Mouse (Mus musculus) megakaryocyte, embryonic 14.5 days (primary cell): ENCODE measurements around the gene Pdzrn3. TPM values are rescaled to one million over a fixed set of nuclear protein-coding genes. Genes with fewer than 3 reads are reported as not detected.

ENCODE experiments used
- H3K27me3 ChIP-seq: replicated peaks from 2 replicates; pipeline ENCODE3; 2012; ENCODE audit warnings: inconsistent platforms
- H3K36me3 ChIP-seq: replicated peaks from 2 replicates; pipeline ENCODE3; 2012; ENCODE audit warnings: low read length, inconsistent platforms, mixed read lengths
- H3K4me1 ChIP-seq: 2 replicates; pipeline ENCODE4 v1.6.1; 2012; ENCODE audit warnings: inconsistent platforms
- H3K4me3 ChIP-seq: replicated peaks from 2 replicates; pipeline ENCODE3; 2012; ENCODE audit warnings: moderate library complexity, mild to moderate bottlenecking, inconsistent platforms
- H3K9me3 ChIP-seq: 2 replicates; pipeline ENCODE4 v1.6.1; 2012; ENCODE audit warnings: inconsistent platforms
- FLI1 ChIP-seq: IDR thresholded peaks from 2 replicates; pipeline ENCODE4 v1.6.1; 2012; ENCODE audit warnings: low read length, inconsistent platforms, mixed read lengths
- GATA1 ChIP-seq: IDR thresholded peaks from 3 replicates; pipeline ENCODE4 v1.6.1; 2012; ENCODE audit warnings: mixed read lengths, low read length, inconsistent platforms, borderline replicate concordance
- polyA plus RNA-seq: library from polyadenylated mRNA; stranded (reverse); fragments of >175 nt; gene quantifications from 2 replicates; pipeline ENCODE4 v1.2.3, GENCODE M21; 2012; ENCODE audit warnings: low replicate concordance; ENCODE audit not compliant: insufficient read depth

Gene Pdzrn3
- polyA plus RNA-seq, 1 experiment, result not detected

DNA sequence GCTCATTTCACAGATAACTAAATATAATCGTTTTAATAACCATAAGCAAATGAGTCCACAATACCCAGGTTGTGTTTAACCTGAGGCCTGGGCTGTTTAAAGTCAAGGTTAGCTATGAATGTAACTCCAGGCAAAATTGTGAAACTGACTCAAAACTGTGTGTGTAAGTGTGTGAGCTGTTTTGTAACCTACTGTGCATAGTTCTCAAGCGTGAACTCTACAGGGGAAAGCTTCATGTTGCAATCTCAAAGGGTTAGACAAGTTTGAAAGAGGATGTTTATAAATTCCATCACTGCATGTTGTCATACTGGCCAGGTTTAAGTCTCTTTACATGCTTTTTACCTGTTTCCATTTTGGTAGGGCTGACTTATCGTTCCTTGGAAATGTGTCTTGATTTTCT is 158.7 kb downstream of the Pdzrn3 start:
- H3K4me1 ChIP-seq, result no peaks in the 10 kb centered on the region
- no peaks in the 10 kb centered on the region for H3K9me3 ChIP-seq
- H3K36me3 ChIP-seq, result no peaks in the 10 kb centered on the region
- H3K4me3 ChIP-seq, result no peak overlapping the region
- no peaks in the 10 kb centered on the region for H3K27me3 ChIP-seq
- TF ChIP-seq FLI1 (no peak), GATA1 (no peak)

DNA sequence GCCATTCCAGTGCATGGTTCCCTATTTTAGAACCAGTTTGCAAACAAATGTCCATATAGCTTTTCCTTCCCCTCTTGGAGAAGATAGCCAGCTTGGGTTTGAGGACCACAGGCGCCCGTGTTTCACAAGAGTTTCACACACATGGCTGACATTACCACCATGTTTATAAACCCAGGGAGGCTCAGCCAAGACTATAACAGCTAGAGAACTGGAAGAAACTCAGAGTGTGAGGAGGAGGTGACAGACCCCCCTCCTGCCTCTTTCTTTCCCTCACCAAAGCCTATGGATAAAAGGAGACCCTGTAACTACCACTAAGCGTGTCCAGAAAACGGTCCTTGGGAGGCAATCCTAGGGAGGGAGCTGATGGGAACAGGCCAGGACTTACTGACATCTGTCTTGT is 159.5 kb downstream of the Pdzrn3 start:
- Histone ChIP-seq H3K4me3 (no peak overlapping the region), H3K27me3 (no peaks in the 10 kb centered on the region), H3K9me3 (no peaks in the 10 kb centered on the region), H3K4me1 (no peaks in the 10 kb centered on the region), H3K36me3 (no peaks in the 10 kb centered on the region)
- no peak for TF ChIP-seq GATA1
- TF ChIP-seq FLI1, result no peak

DNA sequence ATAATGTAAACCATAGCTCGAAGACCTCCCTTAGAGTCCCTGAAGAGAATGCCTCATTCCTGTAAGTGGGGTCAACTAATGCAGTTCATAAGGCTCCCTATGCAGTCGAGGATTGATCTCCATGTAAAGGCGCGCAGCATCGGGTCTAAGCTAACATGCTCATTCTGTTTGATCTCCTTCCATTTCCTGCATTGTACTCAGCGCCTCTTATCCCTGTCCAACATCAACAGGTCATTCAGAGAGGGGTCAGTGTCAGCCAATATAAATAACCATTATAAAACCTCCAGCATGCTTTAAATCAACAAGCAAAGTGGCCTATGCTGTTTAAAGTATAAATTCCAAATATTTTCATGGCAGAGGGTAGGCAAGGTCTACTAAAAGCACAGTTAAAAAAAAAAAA is 159.9 kb downstream of the Pdzrn3 start:
- Histone ChIP-seq H3K9me3 (no peaks in the 10 kb centered on the region), H3K4me3 (no peak overlapping the region), H3K4me1 (no peaks in the 10 kb centered on the region), H3K36me3 (no peaks in the 10 kb centered on the region), H3K27me3 (no peaks in the 10 kb centered on the region)
- no peak for TF ChIP-seq FLI1

DNA sequence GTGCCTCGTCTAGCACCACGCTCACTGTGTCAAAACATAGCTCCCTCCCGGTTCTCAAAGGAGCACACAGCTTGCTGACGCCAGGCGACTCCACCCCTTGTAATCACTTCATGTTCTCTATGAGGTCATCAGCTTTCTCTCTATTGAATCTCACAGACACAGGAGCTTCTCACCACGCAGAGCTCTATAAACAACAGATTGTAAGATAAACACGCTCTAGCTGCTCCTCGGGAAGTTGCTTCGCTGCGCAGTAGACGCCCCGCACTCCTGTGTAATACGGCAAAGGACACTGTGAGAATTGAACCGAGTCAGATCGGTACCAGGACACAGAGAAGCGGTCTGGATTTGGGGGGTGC is 162.3 kb downstream of the Pdzrn3 start:
- TF ChIP-seq GATA1 (no peak), FLI1 (no peak)
- Histone ChIP-seq H3K27me3 (no peaks in the 10 kb centered on the region), H3K4me3 (no peak overlapping the region), H3K9me3 (no peaks in the 10 kb centered on the region), H3K4me1 (no peaks in the 10 kb centered on the region), H3K36me3 (no peaks in the 10 kb centered on the region)

DNA sequence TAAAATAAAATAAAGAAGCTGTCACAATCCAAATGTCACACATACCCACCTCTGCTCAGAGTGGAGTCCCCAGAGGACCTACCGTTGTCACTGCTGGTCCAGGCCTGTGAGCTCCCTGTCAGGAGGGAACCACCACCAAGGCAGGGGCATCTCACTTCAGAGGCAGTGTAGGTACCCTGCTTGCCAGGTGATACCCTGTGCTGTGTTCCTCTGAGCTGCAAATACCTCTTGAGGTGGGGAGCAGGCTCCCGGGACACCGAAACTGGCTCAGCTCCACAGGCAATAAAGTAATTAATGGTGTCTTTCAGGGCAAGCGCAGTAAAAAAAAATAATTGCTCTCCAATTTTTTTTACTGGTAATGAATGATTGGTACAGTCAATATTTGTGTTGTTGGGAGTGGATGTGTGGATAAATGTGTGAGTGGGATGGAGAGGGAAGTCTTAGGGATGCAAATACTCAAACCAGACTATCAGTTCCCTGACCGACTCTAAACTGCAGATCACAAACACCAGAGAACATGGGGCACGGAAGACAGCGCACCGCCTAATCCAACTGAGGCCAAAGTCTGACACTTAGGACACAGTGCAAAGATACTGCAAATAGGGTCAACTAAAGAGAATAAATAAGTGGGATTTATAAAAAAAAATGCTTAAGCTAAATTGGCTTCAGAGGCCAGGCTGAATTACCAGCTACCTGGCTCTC is 162.8 kb downstream of the Pdzrn3 start:
- Histone ChIP-seq H3K27me3 (no peaks in the 10 kb centered on the region), H3K36me3 (no peaks in the 10 kb centered on the region), H3K4me1 (no peaks in the 10 kb centered on the region), H3K4me3 (peak overlapping the region; percentile 14), H3K9me3 (no peaks in the 10 kb centered on the region)
- no peak for TF ChIP-seq GATA1
- no peak for TF ChIP-seq FLI1

DNA sequence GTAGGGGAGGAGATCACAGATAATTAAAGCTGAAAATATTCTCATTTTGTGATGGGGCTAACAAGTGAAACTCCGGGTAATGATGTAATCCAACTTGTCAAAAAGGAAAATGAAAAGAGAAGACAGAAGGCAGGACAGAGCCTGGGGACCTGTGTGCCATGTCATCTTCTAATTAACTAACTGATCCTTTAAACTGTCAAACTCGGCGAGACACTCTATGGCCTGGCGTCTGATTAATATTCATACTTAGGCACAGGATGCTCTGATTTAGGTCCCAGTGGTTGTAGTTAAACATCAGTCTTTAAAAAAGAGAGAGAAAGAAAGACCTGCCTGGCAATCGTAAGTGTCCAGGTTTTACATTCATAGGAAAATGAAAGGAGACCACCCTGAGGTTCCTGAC is 164.6 kb downstream of the Pdzrn3 start:
- Histone ChIP-seq H3K9me3 (peaks cover 1% of the 10 kb centered on the region; the same call in 1 of the 2 replicates), H3K27me3 (no peaks in the 10 kb centered on the region), H3K4me1 (no peaks in the 10 kb centered on the region), H3K36me3 (no peaks in the 10 kb centered on the region), H3K4me3 (no peak overlapping the region)
- no peak for TF ChIP-seq FLI1
- TF ChIP-seq GATA1, result no peak

DNA sequence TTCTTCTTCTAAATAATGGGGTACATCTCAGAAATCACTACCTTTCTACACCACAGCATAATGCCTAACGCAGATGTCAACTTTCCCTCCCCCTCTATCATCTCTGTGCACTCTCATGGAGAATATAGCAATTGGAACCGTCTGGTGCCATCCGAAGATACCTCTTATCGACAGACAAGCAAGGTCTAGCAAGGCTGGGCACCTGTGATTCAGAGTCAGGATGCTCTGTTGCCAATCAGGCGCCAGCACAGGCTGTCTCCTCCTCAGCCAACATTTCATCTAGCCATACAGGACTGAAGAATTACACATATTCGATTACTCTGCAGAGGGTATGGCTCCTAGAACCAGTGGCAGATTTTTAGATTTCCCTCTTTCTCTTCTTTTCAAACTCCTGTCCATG is 165.6 kb downstream of the Pdzrn3 start:
- TF ChIP-seq FLI1 (no peak), GATA1 (no peak)
- Histone ChIP-seq H3K27me3 (no peaks in the 10 kb centered on the region), H3K36me3 (no peaks in the 10 kb centered on the region), H3K4me1 (no peaks in the 10 kb centered on the region), H3K4me3 (no peak overlapping the region), H3K9me3 (peaks cover 8% of the 10 kb centered on the region; the same call in 1 of the 2 replicates)

DNA sequence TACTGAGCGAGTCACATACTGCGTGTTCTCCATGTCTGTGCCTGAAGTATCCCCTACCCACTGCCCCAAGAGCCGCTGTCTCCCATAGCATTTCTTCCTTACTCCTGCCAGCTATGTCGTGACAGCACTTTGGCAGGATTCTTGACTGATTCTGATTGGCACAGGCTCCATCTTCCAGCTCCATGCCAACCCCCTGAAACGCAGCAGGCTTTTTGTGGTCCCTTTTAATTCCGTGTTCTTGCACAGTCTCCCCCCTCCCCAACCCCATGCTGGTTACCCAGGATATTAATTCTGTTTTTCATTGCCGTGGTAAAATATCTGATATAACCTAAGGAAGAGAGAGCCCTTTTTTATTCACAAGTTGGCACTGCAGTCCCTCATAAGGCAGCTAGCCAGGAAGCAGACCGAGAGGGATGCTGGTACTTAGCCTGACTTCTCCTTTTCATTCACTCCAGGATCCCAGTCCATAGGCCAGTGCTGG is 166.3 kb downstream of the Pdzrn3 start:
- Histone ChIP-seq H3K36me3 (no peaks in the 10 kb centered on the region), H3K4me1 (no peaks in the 10 kb centered on the region), H3K4me3 (no peak overlapping the region), H3K9me3 (peaks cover 10% of the 10 kb centered on the region; the same call in 1 of the 2 replicates), H3K27me3 (no peaks in the 10 kb centered on the region)
- TF ChIP-seq GATA1 (no peak), FLI1 (no peak)

DNA sequence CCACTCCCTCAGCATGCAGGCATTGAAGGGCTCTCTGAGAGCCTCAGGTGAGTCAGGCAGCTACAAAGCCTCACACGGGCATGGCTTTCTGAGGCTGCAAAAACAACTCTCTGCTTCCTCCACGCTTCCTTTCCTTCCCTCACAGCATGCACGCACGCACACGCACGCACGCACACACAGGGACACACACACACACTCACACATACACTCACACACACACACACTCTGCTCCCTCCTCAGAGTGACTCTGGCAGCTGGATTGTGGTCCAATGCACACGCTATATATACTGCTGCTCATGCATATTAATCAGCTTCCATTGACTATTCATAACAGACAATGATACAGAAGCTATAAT is 178.8 kb downstream of the Pdzrn3 start:
- TF ChIP-seq GATA1 (no peak), FLI1 (no peak)
- peaks cover 11% of the 10 kb centered on the region for H3K27me3 ChIP-seq
- no peaks in the 10 kb centered on the region for H3K4me1 ChIP-seq
- H3K9me3 ChIP-seq, result no peaks in the 10 kb centered on the region
- peak overlapping the region; percentile 14 for H3K4me3 ChIP-seq
- H3K36me3 ChIP-seq, result no peaks in the 10 kb centered on the region

DNA sequence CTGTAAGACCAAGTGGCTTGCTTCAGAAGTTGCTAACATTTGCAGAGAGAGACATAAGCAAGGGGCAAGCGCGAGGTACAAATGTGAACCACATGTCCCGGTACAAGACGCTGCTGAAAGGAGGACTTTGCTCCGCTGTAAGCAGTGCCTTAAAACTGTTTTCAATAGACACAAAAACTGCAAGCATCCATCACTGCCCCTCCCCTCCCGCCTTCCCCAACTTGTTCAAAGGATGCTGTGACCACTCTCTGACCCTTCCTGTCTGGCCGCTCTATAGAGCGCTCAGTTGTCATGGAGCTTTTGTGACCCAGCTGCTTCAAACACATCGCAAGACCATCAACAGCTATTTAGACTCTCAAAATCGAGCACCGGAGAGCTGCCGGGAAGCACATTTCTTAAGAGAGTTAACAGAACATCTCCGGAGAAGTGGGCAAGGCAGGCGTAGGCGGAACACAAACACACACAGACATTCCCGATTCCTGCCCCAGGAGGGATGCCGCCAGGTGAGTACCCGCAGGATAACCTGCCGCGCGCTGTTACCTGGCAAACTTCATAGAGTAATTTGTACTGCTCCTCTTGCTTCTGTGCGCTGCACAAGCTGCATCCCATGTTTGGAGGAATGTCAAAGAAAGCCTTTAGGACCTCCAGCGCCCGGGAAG is 179.3 kb downstream of the Pdzrn3 start:
- no peak overlapping the region for H3K4me3 ChIP-seq
- peaks cover 11% of the 10 kb centered on the region for H3K27me3 ChIP-seq
- no peaks in the 10 kb centered on the region for H3K4me1 ChIP-seq
- H3K9me3 ChIP-seq, result no peaks in the 10 kb centered on the region
- TF ChIP-seq FLI1 (no peak), GATA1 (no peak)
- no peaks in the 10 kb centered on the region for H3K36me3 ChIP-seq

DNA sequence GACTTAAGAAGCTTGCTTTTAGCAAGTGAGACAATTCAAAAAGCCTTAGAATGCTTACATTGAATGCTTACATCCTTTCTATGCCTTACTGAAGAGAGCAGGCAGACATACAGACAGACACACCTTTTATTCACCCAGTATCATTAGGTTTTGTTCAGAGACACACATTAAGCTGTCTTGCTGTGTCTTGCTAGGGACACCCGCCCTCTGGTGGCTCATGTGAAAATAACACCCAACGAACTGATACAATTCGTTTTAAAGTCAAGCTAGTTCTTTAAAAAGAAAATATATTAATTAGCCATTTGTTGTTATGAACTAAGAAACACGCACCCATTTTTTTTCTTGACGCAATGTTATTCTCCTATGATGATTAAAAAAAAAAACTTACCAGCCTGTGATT is 180.1 kb downstream of the Pdzrn3 start:
- no peaks in the 10 kb centered on the region for H3K4me1 ChIP-seq
- no peaks in the 10 kb centered on the region for H3K36me3 ChIP-seq
- H3K27me3 ChIP-seq, result peaks cover 11% of the 10 kb centered on the region
- TF ChIP-seq GATA1 (no peak), FLI1 (no peak)
- H3K9me3 ChIP-seq, result no peaks in the 10 kb centered on the region
- no peak overlapping the region for H3K4me3 ChIP-seq
